Mouse (Mus musculus) heart, embryonic 15.5 days (tissue): ENCODE measurements around the gene Def8. TPM values are rescaled to one million over a fixed set of nuclear protein-coding genes. Genes with fewer than 3 reads are reported as not detected.

Experiments
- ATAC-seq: fragments of 200-750 bp; cut with Nextera tagmentation; replicated peaks from 2 replicates; pipeline ENCODE4 v1.8.0; 2017; ENCODE audit warnings: low read depth, moderate TSS enrichment; ENCODE audit not compliant: insufficient number of reproducible peaks, insufficient read depth, low FRiP score
- H3K27ac ChIP-seq: fragments of 300-500 bp; sonication (generic); 2 replicates; pipeline ENCODE4 v1.5.1; 2015; ENCODE audit warnings: mild to moderate bottlenecking, inconsistent platforms
- H3K27me3 ChIP-seq: fragments of 300-500 bp; sonication (generic); 2 replicates; pipeline ENCODE4 v1.6.1; 2015; ENCODE audit warnings: inconsistent platforms
- H3K36me3 ChIP-seq: fragments of 300-500 bp; sonication (generic); 2 replicates; pipeline ENCODE4 v1.6.1; 2015; ENCODE audit warnings: mild to moderate bottlenecking, inconsistent platforms
- H3K4me1 ChIP-seq: fragments of 300-500 bp; sonication (generic); replicated peaks from 2 replicates; pipeline ENCODE4 v1.6.1; 2015; ENCODE audit warnings: inconsistent platforms
- H3K4me2 ChIP-seq: fragments of 300-500 bp; sonication (generic); 2 replicates; pipeline ENCODE4 v1.6.1; 2015; ENCODE audit warnings: inconsistent platforms, mild to moderate bottlenecking, moderate library complexity
- H3K4me3 ChIP-seq: fragments of 300-500 bp; sonication (generic); 2 replicates; pipeline ENCODE4 v1.5.1; 2015; ENCODE audit warnings: mild to moderate bottlenecking, inconsistent platforms
- H3K9ac ChIP-seq: fragments of 300-500 bp; sonication (generic); 2 replicates; pipeline ENCODE4 v1.6.1; 2015; ENCODE audit warnings: mild to moderate bottlenecking, inconsistent platforms
- H3K9me3 ChIP-seq: fragments of 300-500 bp; sonication (generic); replicated peaks from 2 replicates; pipeline ENCODE4 v1.6.1; 2016; ENCODE audit warnings: inconsistent platforms
- WGBS: fragments of 180-500 bp; shearing (Covaris S2); methylation state at CpG from one replicate; pipeline ENCODE4 v1.1.7; 2015; ENCODE audit warnings: mixed read lengths; 5-methylcytosine and 5-hydroxymethylcytosine counted together
- polyA plus RNA-seq: library from polyadenylated mRNA; unstranded; fragments of >200 nt; fragmentation: Nextera tagmentation; extraction: Ambion mirVana; gene quantifications from 2 replicates; pipeline ENCODE4 v1.2.1, GENCODE M21; 2015

The Def8 gene
- polyA plus RNA-seq, result 25.7 and 33.3 TPM in 2 replicates

GRCm38 (mm10) chr8:123423441-123423840, at the start of gene Def8:
Def8 (plus strand) TSS chr8:123423527.
- 71% methylated on average over 7 of the region's 7 CpGs for WGBS
- H3K4me1 ChIP-seq, result peaks cover 4% of the 10 kb centered on the region; the same call in 1 of the 2 replicates
- H3K4me3 ChIP-seq, result peak within 1 kb of the TSS; percentile 39
- peak within 1 kb of the TSS; percentile 61 for H3K4me2 ChIP-seq
- no peak within 1 kb of the TSS for H3K27ac ChIP-seq
- H3K9ac ChIP-seq, result 0 out of 2 replicates have a peak within 1 kb of the TSS, but pooled peaks have one; percentile 10
- peaks cover 16% of the 10 kb centered on the region for H3K9me3 ChIP-seq
- no peaks in the 10 kb centered on the region for H3K36me3 ChIP-seq
- ATAC-seq, result no peak
- peaks cover 3% of the 10 kb centered on the region; the same call in 1 of the 2 replicates for H3K27me3 ChIP-seq

- peak; percentile 81 for ATAC-seq
- H3K4me2 ChIP-seq, result peak overlapping the region; percentile 88
- peak overlapping the region; percentile 80 for H3K4me3 ChIP-seq
- WGBS, result under 1% methylated on average over 20 of the region's 20 CpGs
- H3K4me1 ChIP-seq, result peaks cover 21% of the 10 kb centered on the region
- H3K27me3 ChIP-seq, result no peaks in the 10 kb centered on the region
- H3K9me3 ChIP-seq, result no peaks in the 10 kb centered on the region
- H3K9ac ChIP-seq, result peak overlapping the region; percentile 73
- peak overlapping the region; percentile 95 for H3K27ac ChIP-seq
- H3K36me3 ChIP-seq, result peaks cover 6% of the 10 kb centered on the region; the same call in 1 of the 2 replicates
These were observed 49.1 kb upstream of the Def8 start for GRCm38 (mm10) chr8:123374239-123374578.

- H3K36me3 ChIP-seq, result peaks cover 6% of the 10 kb centered on the region; the same call in 1 of the 2 replicates
- H3K4me1 ChIP-seq, result peaks cover 21% of the 10 kb centered on the region
- H3K9ac ChIP-seq, result no peak overlapping the region
- H3K27me3 ChIP-seq, result no peaks in the 10 kb centered on the region
- no peak overlapping the region for H3K4me3 ChIP-seq
- H3K9me3 ChIP-seq, result no peaks in the 10 kb centered on the region
- 86% methylated on average over 10 of the region's 10 CpGs for WGBS
- no peak overlapping the region for H3K4me2 ChIP-seq
- no peak for ATAC-seq
- H3K27ac ChIP-seq, result no peak overlapping the region
These were observed 47.6 kb upstream of the Def8 start for GRCm38 (mm10) chr8:123375701-123376100.

- no peak for ATAC-seq
- H3K27me3 ChIP-seq, result no peaks in the 10 kb centered on the region
- H3K9me3 ChIP-seq, result no peaks in the 10 kb centered on the region
- H3K9ac ChIP-seq, result no peak overlapping the region
- no peak overlapping the region for H3K4me2 ChIP-seq
- no peak overlapping the region for H3K27ac ChIP-seq
- 71% methylated on average over 8 of the region's 8 CpGs for WGBS
- H3K4me3 ChIP-seq, result no peak overlapping the region
- H3K4me1 ChIP-seq, result peaks cover 21% of the 10 kb centered on the region
- peaks cover 6% of the 10 kb centered on the region; the same call in 1 of the 2 replicates for H3K36me3 ChIP-seq
These were observed 47.2 kb upstream of the Def8 start for GRCm38 (mm10) chr8:123376106-123376505.

GRCm38 (mm10) chr8:123381711-123382110, 41.6 kb upstream of the Def8 start:
- WGBS, result 95% methylated on average over 4 of the region's 4 CpGs
- ATAC-seq, result no peak

GRCm38 (mm10) chr8:123382516-123382915, 40.8 kb upstream of the Def8 start:
- no peak overlapping the region for H3K9ac ChIP-seq
- no peaks in the 10 kb centered on the region for H3K9me3 ChIP-seq
- ATAC-seq, result no peak
- H3K4me3 ChIP-seq, result no peak overlapping the region
- no peak overlapping the region for H3K4me2 ChIP-seq
- H3K27ac ChIP-seq, result no peak overlapping the region
- peaks cover 63% of the 10 kb centered on the region for H3K36me3 ChIP-seq
- 0 out of 2 replicates have a peak, but pooled peaks cover 3% of the 10 kb centered on the region for H3K4me1 ChIP-seq
- WGBS, result 63% methylated on average over 8 of the region's 8 CpGs
- H3K27me3 ChIP-seq, result no peaks in the 10 kb centered on the region

More at GRCm38 (mm10) chr8:123381711-123382110, 41.6 kb upstream of the Def8 start:
- Histone ChIP-seq H3K27ac (no peak overlapping the region), H3K4me3 (no peak overlapping the region), H3K36me3 (peaks cover 55% of the 10 kb centered on the region), H3K9ac (no peak overlapping the region), H3K4me2 (no peak overlapping the region), H3K9me3 (no peaks in the 10 kb centered on the region), H3K27me3 (no peaks in the 10 kb centered on the region), H3K4me1 (0 out of 2 replicates have a peak, but pooled peaks cover 3% of the 10 kb centered on the region)

GRCm38 (mm10) chr8:123384883-123385540, 38.3 kb upstream of the Def8 start:
- ATAC-seq, result no peak

GRCm38 (mm10) chr8:123387041-123387440, 36.3 kb upstream of the Def8 start:
- Histone ChIP-seq H3K9ac (no peak overlapping the region), H3K9me3 (no peaks in the 10 kb centered on the region), H3K36me3 (peaks cover 92% of the 10 kb centered on the region), H3K4me3 (no peak overlapping the region), H3K27ac (no peak overlapping the region), H3K4me1 (0 out of 2 replicates have a peak, but pooled peaks cover 3% of the 10 kb centered on the region), H3K27me3 (no peaks in the 10 kb centered on the region), H3K4me2 (no peak overlapping the region)
- ATAC-seq, result no peak
- WGBS, result 79% methylated on average over 3 of the region's 3 CpGs

More at GRCm38 (mm10) chr8:123384883-123385540, 38.3 kb upstream of the Def8 start:
- no peak overlapping the region for H3K27ac ChIP-seq
- peaks cover 79% of the 10 kb centered on the region for H3K36me3 ChIP-seq
- 0 out of 2 replicates have a peak, but pooled peaks cover 3% of the 10 kb centered on the region for H3K4me1 ChIP-seq
- H3K4me2 ChIP-seq, result no peak overlapping the region
- WGBS, result 64% methylated on average over 9 of the region's 9 CpGs
- no peak overlapping the region for H3K4me3 ChIP-seq
- H3K27me3 ChIP-seq, result no peaks in the 10 kb centered on the region
- no peak overlapping the region for H3K9ac ChIP-seq
- H3K9me3 ChIP-seq, result no peaks in the 10 kb centered on the region

- no peak overlapping the region for H3K4me2 ChIP-seq
- 0 out of 2 replicates have a peak, but pooled peaks cover 3% of the 10 kb centered on the region for H3K4me1 ChIP-seq
- H3K4me3 ChIP-seq, result no peak overlapping the region
- no peak for ATAC-seq
- H3K9ac ChIP-seq, result no peak overlapping the region
- 71% methylated on average over 8 of the region's 8 CpGs for WGBS
- H3K9me3 ChIP-seq, result no peaks in the 10 kb centered on the region
- H3K27me3 ChIP-seq, result no peaks in the 10 kb centered on the region
- no peak overlapping the region for H3K27ac ChIP-seq
- peaks cover 92% of the 10 kb centered on the region for H3K36me3 ChIP-seq
These were observed 35.5 kb upstream of the Def8 start for GRCm38 (mm10) chr8:123387801-123388200.

GRCm38 (mm10) chr8:123389026-123389425, 34.3 kb upstream of the Def8 start:
- no peaks in the 10 kb centered on the region for H3K27me3 ChIP-seq
- H3K27ac ChIP-seq, result no peak overlapping the region
- 0 out of 2 replicates have a peak, but pooled peaks cover 3% of the 10 kb centered on the region for H3K4me1 ChIP-seq
- no peak overlapping the region for H3K4me3 ChIP-seq
- no peak for ATAC-seq
- H3K4me2 ChIP-seq, result no peak overlapping the region
- H3K36me3 ChIP-seq, result peaks cover 92% of the 10 kb centered on the region
- no peak overlapping the region for H3K9ac ChIP-seq
- no peaks in the 10 kb centered on the region for H3K9me3 ChIP-seq
- 94% methylated on average over 7 of the region's 7 CpGs for WGBS

- 89% methylated on average over 13 of the region's 13 CpGs for WGBS
- Histone ChIP-seq H3K36me3 (peaks cover 96% of the 10 kb centered on the region), H3K9me3 (no peaks in the 10 kb centered on the region), H3K9ac (no peak overlapping the region), H3K4me2 (no peak overlapping the region), H3K27me3 (no peaks in the 10 kb centered on the region), H3K4me3 (no peak overlapping the region), H3K27ac (no peak overlapping the region), H3K4me1 (no peaks in the 10 kb centered on the region)
- no peak for ATAC-seq
These were observed 25.0 kb upstream of the Def8 start for GRCm38 (mm10) chr8:123398308-123398707.

- peaks cover 1% of the 10 kb centered on the region; the same call in 1 of the 2 replicates for H3K4me1 ChIP-seq
- no peak for ATAC-seq
- H3K9ac ChIP-seq, result no peak overlapping the region
- no peak overlapping the region for H3K4me2 ChIP-seq
- H3K4me3 ChIP-seq, result no peak overlapping the region
- peaks cover 1% of the 10 kb centered on the region for H3K27me3 ChIP-seq
- WGBS, result 89% methylated on average over 9 of the region's 9 CpGs
- no peak overlapping the region for H3K27ac ChIP-seq
- H3K9me3 ChIP-seq, result no peaks in the 10 kb centered on the region
- peaks cover 61% of the 10 kb centered on the region for H3K36me3 ChIP-seq
These were observed 21.4 kb upstream of the Def8 start for GRCm38 (mm10) chr8:123401936-123402335.
